Mouse (Mus musculus) small intestine, adult 2 months (tissue): ENCODE results near the gene Tnxb. TPM values are rescaled to one million over a fixed set of nuclear protein-coding genes. Genes with fewer than 3 reads are reported as not detected.

Source experiments
- H3K27ac ChIP-seq: fragments of 200-500 bp; 2 replicates; pipeline ENCODE4 v1.5.1; 2012; ENCODE audit warnings: low read depth, low read length, control low read depth, inconsistent platforms; ENCODE audit not compliant: insufficient read depth
- H3K27me3 ChIP-seq: fragments of 200-500 bp; 2 replicates; pipeline ENCODE4 v1.6.1; 2012; ENCODE audit warnings: mild to moderate bottlenecking, moderate library complexity, low read length, inconsistent platforms; ENCODE audit not compliant: control insufficient read depth, insufficient read depth
- H3K36me3 ChIP-seq: fragments of 200-500 bp; 2 replicates; pipeline ENCODE4 v1.6.1; 2012; ENCODE audit warnings: mild to moderate bottlenecking, low read length, control low read depth, inconsistent platforms; ENCODE audit not compliant: control insufficient read depth, insufficient read depth
- H3K4me1 ChIP-seq: fragments of 200-500 bp; 2 replicates; pipeline ENCODE4 v1.6.1; 2012; ENCODE audit warnings: low read length, inconsistent platforms, mixed read lengths; ENCODE audit not compliant: control insufficient read depth, insufficient read depth, insufficient read length
- H3K4me3 ChIP-seq: fragments of 200-500 bp; 2 replicates; pipeline ENCODE4 v1.5.1; 2012; ENCODE audit warnings: low read depth, mild to moderate bottlenecking, control low read depth, inconsistent platforms, low read length, moderate library complexity
- CTCF ChIP-seq: fragments of 200-500 bp; IDR thresholded peaks from 2 replicates; pipeline ENCODE4 v1.5.1; 2012; ENCODE audit warnings: low read depth, mild to moderate bottlenecking, control low read depth, inconsistent platforms, low read length, moderate library complexity, mixed read lengths; ENCODE audit not compliant: insufficient replicate concordance, insufficient read length; ENCODE audit errors: extremely low read depth
- POLR2A ChIP-seq: fragments of 200-500 bp; IDR thresholded peaks from 2 replicates; pipeline ENCODE4 v1.6.1; 2012; ENCODE audit warnings: low read depth, mild to moderate bottlenecking, control low read depth, inconsistent platforms, low read length, moderate library complexity
- WGBS: fragments of 180-500 bp; shearing (Covaris S2); methylation state at CpG from one replicate; pipeline ENCODE4 v1.1.7; 2018; 5-methylcytosine and 5-hydroxymethylcytosine counted together
- polyA plus RNA-seq: library from polyadenylated mRNA; depleted of rRNA; stranded (reverse); fragments of >200 nt; gene quantifications from 2 replicates; pipeline ENCODE4 v1.2.3, GENCODE M21; 2012

The Tnxb gene
- polyA plus RNA-seq, 1 experiment, result 12.5 TPM

GRCm38 (mm10) chr17:34680621-34681020, 10.3 kb downstream of the Tnxb start:
- no peak overlapping the region for H3K27ac ChIP-seq
- 69% methylated on average over 4 of the region's 4 CpGs for WGBS
- peaks cover 4% of the 10 kb centered on the region for H3K27me3 ChIP-seq
- H3K4me1 ChIP-seq, result peaks cover 15% of the 10 kb centered on the region
- no peak for TF ChIP-seq CTCF
- TF ChIP-seq POLR2A, result no peak
- H3K36me3 ChIP-seq, result no peaks in the 10 kb centered on the region
- no peak overlapping the region for H3K4me3 ChIP-seq

DNA sequence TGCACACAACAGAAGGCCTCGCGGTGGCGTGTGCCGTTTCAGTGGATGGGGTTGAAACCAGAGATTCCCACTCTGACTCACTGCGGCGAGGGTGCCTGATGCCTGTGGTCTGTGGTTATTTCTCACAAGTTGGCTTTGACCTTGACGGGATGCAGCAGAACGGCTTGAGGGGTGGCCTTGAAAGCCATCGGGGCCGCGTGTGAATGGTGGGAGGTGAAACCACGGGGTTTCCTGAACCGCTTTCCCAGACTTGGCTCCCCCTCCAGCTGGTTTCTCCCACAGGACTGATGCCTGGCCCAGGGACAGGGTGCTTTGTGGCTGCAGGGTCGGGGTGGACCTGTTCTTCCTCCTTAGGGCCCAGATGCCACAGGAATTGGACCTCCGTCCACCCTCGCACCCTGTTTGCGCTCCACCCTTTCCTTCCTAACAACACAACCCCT, 10.8 kb downstream of the Tnxb start:
- Histone ChIP-seq H3K27ac (peak overlapping the region; percentile 65), H3K4me3 (0 out of 2 replicates have a peak overlapping the region, but pooled peaks have one; percentile 0), H3K36me3 (no peaks in the 10 kb centered on the region), H3K27me3 (peaks cover 4% of the 10 kb centered on the region; the same call in 1 of the 2 replicates), H3K4me1 (peaks cover 19% of the 10 kb centered on the region)
- 54% methylated on average over 17 of the region's 17 CpGs for WGBS
- TF ChIP-seq POLR2A (no peak), CTCF (no peak)

DNA sequence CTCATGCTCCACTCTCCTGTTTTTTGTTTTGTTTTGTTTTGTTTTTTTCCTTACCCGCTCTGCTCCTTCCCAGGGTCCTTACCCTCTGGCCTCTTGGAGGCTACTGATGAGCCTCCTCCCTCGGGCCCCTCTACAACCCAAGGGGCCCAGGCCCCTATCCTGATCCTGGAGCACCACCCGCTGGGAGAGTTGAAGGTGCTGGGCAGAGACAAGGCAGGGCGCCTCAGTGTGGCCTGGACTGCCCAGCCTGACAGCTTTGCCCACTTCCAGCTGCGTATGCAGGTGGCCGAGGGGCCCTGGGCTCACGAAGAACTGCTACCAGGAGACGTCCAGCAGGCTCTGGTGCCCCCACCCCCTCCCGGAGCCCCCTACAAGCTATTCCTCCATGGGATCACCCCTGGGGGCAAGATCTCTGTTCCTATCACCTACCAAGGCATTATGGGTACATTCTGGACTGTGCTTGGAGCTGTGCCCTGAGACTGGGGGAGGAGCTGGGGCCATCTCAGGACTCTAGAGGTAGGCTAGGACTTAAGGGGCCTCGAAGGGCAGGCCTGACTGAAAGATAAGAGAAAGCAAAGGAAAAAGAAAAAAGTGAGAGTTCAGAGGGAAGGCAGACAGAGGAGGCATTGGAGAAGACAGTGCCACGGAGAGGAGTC, 11.7 kb downstream of the Tnxb start:
- no peaks in the 10 kb centered on the region for H3K36me3 ChIP-seq
- peaks cover 4% of the 10 kb centered on the region; the same call in 1 of the 2 replicates for H3K27me3 ChIP-seq
- WGBS, result 63% methylated on average over 11 of the region's 11 CpGs
- H3K4me1 ChIP-seq, result peaks cover 19% of the 10 kb centered on the region
- TF ChIP-seq CTCF (no peak), POLR2A (no peak)
- peak overlapping the region; percentile 24; the same call in 1 of the 2 replicates for H3K27ac ChIP-seq
- no peak overlapping the region for H3K4me3 ChIP-seq

DNA sequence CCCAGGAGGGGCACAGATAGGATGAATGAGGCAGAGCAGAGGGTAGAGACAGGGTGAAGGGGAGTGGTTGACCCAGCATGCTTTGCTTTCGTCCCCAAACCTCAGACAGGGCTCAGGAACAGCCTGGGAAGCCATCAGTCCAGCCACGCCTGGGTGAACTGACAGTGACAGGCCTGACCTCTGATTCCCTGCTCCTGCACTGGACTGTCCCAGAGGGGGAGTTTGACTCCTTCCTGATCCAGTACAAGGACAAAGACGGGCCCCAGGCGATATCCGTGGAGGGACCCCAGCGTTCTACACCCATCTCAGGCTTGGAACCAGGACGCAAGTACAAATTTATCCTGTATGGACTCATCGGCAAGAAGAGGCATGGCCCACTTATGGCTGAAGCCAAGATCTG, 12.8 kb downstream of the Tnxb start:
- peaks cover 19% of the 10 kb centered on the region for H3K4me1 ChIP-seq
- 81% methylated on average over 8 of the region's 8 CpGs for WGBS
- H3K27ac ChIP-seq, result no peak overlapping the region
- no peak overlapping the region for H3K4me3 ChIP-seq
- no peaks in the 10 kb centered on the region; the same call in 1 of the 2 replicates for H3K27me3 ChIP-seq
- no peaks in the 10 kb centered on the region for H3K36me3 ChIP-seq
- TF ChIP-seq CTCF (no peak), POLR2A (no peak)

DNA sequence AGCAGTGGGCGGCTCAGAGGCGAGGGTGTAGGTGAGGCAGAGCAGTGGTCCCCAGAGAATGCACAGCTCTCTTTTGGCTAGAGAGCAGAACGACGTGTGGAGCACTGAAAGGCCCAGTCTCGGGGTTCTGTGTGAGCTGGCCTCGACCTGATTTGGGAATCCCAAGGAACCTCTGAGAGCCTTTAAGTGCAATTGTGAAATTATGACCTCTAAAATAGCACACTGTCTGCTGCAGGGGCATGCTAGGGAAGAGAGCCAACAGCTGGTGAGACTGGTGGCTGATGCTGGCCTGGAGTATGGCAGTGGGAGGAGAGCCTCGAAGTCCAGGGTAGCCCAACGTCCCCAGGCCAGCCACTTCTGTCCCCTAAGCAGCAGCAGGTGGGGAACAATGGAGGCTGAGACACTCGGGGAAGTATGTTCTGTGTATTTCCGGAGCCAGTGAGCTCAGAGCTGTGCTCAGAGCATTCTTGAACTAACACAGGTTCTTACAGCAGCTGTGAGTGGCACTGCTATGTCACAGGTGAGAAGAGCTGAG, 13.4 kb downstream of the Tnxb start:
- Histone ChIP-seq H3K4me1 (peaks cover 19% of the 10 kb centered on the region), H3K27me3 (no peaks in the 10 kb centered on the region; the same call in 1 of the 2 replicates), H3K4me3 (no peak overlapping the region), H3K27ac (peak overlapping the region; percentile 9; the same call in 1 of the 2 replicates), H3K36me3 (no peaks in the 10 kb centered on the region)
- no peak for TF ChIP-seq POLR2A
- TF ChIP-seq CTCF, result no peak
- WGBS, result 62% methylated on average over 10 of the region's 10 CpGs

DNA sequence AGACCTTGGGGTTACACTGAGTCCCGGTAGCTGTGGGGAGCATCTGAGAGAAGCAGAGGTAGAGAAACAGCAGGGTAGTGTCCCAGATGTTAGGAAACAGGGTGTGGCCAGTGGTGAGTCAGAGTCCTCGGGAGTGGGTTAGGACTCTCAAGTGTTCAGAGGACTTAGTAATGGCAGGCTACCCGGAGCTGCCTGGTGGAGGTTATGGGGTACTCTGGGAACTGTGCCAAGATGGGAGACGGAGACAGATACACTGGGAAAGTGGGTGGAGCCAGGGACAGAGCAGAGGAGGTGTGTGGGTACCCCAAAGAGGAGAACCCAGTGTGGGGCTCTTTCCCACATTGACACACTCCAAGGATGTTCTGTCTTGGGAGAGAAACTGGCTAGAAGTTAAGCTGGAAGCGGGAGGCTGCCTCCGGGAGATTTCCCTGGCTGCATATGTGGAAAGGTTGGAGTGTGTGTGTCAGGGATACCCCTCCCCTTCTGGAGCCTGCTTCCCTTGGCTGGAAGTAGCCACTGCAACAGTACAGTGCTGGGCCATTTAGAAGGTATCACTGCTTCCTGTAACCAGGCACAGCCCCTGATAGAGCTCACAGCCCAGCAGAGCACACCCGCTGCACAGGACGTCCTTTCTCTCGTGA, 14.0 kb downstream of the Tnxb start:
- 44% methylated on average over 9 of the region's 9 CpGs for WGBS
- Histone ChIP-seq H3K27me3 (no peaks in the 10 kb centered on the region; the same call in 1 of the 2 replicates), H3K27ac (peak overlapping the region; percentile 9; the same call in 1 of the 2 replicates), H3K4me3 (no peak overlapping the region), H3K36me3 (no peaks in the 10 kb centered on the region), H3K4me1 (peaks cover 19% of the 10 kb centered on the region)
- TF ChIP-seq POLR2A, result no peak
- no peak for TF ChIP-seq CTCF
